Mouse (Mus musculus) spleen, postnatal 14 days (tissue): ENCODE measurements around the gene Gpr135.
A peak's percentile ranks its signal among the peaks of the same experiment; 100 is the strongest.

Experiments
- DNase-seq, 2 experiments: peaks; one replicate each; pipeline ENCODE4 v3.0.0; 2021 to 2022; ENCODE audit warnings: low spot score in 2 of 2

The Gpr135 gene

GRCm38 (mm10) chr12:72070327-72071269 lies at the start of gene Gpr135:
TSS of gene Gpr135 (minus strand) at chr12:72071125.
- peak; percentile 41 to 68 for DNase-seq

DNA sequence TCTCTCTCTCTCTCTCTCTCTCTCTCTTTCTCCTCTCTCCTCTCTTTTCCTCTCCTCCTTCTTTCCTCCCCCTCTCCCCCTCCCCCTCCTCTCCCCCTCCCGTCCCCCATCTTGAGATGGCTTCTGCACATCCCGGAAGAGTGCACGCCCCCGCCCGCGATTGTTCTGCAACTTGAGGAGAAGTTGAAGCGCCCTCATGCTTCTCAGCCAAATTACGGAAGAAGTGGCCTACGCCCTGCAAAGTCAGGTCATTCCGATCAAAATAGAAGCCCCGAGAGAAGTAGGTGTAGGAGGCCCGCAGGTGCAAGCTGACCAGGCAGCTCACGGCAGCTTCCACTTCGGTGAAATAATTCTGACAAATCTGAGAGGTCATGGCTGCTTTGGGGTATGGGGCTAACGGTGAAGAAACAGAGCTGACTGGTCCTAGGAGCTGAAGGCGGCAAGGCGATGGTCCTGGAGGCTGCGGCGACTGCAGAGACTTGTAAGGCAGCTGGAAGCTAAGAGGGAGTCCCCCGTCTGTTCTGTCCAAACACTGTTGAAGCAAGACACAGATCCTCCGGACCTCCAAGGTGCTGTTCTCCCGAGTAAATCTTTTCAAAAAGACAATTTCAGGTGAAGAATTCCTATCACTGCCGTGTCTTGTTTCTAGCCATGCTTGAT lies 44.9 kb upstream of the Gpr135 start:
- DNase-seq: no peak

DNA sequence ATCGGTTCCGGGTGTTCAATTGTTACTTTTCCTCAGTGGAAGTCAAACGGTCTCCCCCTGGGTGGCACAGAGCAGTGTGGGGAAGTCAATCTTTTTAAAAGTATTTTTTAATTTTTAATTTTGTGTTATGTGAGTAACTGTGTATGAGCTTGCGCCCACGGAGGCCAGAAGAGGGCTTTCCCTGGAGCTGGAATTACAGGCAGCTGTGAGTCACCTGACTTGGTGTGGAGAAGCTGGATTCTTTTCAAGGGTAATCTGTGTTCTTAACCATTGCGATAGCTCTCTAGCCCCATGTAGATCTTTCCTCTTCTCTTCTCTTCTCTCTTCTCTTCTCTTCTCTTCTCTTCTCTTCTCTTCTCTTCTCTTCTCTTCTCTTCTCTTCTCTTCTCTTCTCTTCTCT lies 44.2 kb upstream of the Gpr135 start:
- no peak for DNase-seq

DNA sequence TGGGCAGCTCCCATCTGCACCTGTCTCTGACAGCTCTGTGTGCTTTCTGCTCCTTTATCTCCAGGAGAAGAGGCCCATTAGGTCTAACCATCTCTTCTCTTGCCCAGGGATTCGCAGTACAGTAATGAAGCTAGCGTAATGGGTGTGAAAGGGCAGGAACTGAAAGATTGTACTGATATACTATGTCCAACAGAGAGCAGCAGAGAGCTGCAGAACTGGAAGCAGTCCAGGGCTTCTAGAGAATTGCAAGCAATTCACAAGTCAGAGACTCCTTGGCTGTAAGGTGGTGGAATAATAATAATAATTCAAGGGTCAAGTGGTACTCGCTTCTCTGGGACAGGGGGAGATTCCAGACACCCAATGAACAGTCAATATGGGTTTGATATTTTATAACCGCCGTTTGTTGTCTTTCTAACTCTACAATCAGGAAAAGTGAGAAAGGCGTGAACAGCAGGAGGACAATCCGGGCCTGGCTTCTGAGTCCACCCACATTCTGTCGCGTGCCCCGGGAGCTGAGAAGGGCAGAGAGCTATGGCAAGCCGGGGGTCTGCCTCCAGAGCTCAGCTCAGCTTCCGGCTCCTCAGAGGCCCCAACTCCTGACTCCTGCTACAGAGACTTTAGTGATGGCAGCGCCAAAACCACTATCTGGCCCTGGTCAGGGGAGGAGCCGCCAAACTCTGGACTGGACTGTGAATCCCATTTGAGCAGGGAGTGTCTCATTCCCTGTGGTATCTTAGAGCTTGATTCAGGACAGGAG lies 33.8 kb upstream of the Gpr135 start:
- DNase-seq: no peak

- DNase-seq: no peak
These were observed 33.1 kb upstream of the Gpr135 start for GRCm38 (mm10) chr12:72104027-72104426.

GRCm38 (mm10) chr12:72102776-72103175 lies 31.9 kb upstream of the Gpr135 start:
- DNase-seq: no peak

GRCm38 (mm10) chr12:72096966-72097365 lies 26.0 kb upstream of the Gpr135 start:
- DNase-seq: no peak

GRCm38 (mm10) chr12:72089802-72090201 lies 18.9 kb upstream of the Gpr135 start:
- DNase-seq: no peak

GRCm38 (mm10) chr12:72086166-72086825 lies 15.4 kb upstream of the Gpr135 start:
- DNase-seq: no peak

DNA sequence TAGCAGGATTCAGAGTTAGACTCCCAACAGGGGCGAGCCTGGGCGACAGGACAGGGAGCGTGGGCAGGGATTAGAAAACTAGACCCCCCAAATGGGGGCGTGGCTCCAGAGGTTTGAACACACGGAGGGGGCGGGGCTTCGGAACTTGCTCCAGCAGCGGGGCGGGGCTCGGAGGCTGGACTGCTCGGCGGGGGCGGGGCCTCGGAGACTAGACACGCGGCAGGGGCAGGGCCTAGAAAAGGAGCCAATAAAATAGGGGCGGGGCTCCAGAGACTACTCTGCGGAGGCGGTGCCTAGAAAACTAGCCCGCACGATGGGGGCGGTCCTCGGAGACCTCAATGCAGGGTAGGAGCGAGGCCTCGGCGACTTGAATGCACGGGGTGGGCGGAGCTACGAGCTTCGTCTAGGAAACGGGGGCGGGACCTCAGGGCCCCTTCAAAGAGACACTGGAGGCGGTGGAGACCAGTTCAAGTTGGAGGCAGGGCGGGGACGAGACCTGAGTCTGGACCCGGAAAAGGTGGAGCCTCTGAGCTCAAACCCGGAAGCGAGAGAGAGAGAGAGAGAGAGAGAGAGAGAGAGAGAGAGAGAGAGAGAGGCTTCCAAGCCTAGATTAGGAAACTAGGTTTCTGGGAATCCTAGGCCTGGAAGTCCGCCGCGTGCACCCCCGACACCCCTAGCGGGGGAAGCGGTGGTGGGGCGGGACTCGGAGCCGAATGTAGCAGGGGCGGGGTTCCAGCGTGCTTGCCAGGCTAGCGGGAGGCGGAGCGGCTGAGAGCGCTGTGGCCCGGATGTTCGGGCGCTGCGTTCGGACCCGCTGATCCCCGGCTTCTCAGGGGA lies 14.6 kb upstream of the Gpr135 start, which contains the start of the genes L3hypdh and Jkamp:
L3hypdh (minus strand) TSS at position 111 of the 837 bp plus-strand sequence.
Jkamp (plus strand) TSS at position 261 of the 837 bp plus-strand sequence.
- DNase-seq: peak; percentile 93 to 96

DNA sequence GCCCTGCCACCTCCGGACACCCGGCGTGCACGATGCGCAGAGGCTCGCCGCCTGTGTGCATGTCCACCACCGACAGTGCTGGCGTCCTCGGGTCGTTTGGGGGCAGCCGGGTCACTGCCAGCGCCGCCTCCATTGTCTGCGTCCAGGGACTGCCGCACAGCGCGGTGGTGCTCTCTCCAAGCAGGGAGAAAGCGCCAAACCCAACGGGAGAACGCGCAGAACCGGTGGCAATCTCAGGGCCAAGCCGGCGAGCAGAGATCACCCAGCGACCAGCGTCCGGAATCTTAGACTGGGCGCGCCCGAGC lies 14.1 kb upstream of the Gpr135 start:
- DNase-seq: no peak

DNA sequence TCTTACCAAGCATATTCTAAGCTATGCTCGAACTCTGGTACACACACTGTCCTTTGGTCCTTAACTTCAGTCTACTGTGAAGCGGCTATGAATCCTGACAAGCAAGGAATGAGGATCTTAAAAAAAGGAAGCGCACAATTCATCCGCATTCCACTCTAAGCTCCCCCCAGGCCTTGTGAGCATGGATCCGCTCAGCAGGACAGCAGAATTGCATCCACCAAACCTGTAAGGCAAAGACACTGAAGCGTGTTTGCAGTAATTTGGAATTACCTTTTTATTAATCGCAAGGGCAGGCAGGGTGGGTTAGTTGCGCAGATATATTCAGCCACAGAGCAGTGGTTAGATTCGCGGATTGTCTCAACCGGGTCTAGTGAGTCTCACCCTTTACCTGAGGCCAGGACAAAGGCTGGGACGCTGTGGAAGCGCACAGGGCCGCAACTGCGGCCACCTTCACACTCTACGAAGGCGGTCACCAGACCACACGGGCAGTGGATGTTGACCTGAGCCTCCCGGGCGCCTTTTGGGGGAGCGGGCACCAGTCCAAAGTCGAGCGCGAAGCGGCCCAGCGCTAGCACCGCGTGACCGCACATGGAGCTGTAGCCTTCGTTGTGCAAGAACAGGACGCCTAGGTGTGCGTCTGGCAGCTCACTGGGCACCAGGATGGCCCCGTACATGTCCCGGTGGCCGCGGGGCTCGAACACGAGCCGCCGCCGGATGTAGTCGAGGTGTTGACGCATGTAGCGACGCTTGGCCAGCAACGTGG lies 13.5 kb upstream of the Gpr135 start:
- DNase-seq: peak in 1 of 2 experiments; percentile 8

DNA sequence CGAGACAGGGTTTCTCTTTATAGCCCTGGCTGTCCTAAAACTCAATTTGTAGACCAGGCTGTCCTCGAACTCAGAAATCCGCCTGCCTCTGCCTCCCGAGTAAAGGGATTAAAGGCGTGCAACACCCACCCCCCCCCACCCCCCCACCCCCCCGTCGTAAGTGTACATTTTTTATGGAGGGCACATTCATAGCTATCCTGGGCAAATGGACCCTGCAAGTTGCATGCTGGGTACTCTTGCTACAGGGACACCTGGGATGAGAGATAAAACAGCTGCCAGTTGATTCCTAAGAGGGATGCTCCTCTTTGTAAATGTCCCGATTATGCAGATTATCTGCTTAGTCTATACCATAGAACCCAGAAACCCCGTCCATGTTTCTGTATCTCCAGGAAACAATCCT lies 12.3 kb upstream of the Gpr135 start:
- DNase-seq: no peak

DNA sequence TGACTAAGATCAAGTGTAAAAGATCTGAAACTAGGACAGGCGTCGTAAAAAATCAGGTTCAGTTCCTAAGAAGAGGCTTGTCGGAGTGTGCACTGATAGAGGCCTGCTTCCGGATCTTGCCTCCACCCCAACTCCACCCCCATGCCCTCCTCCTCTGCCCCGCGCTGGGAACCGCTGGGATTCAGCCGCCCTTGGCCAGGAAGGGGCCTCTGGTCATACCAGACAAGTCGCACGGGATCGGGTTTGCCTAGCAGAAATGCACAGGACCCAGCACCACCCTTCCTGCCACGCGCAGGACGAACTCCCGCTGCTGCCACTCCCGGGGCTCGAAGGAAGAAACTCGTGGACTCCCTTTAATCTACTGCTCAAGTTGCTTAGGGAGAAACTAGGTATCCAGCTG lies 11.4 kb upstream of the Gpr135 start:
- DNase-seq: no peak

GRCm38 (mm10) chr12:72081961-72082360 lies 11.0 kb upstream of the Gpr135 start:
- no peak for DNase-seq

DNA sequence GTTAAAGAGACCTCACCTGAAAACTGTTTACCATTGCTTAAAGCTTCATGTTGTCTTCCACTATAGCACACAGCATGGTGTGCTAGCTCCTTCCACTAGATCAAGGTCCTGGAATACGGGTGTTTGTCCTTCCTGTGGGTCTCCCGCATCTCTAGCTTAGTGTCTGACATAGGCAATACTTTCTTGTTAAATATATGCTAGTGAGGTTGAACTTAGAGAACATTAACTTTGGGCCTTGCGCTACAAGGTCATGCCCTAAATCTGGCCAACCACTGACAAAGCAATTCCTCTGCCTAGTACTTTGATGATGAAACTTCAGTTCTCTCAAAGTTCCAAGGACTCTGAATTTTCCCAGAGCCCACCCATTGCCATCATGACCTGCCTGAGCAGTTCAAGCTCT lies 7.3 kb upstream of the Gpr135 start:
- no peak for DNase-seq

DNA sequence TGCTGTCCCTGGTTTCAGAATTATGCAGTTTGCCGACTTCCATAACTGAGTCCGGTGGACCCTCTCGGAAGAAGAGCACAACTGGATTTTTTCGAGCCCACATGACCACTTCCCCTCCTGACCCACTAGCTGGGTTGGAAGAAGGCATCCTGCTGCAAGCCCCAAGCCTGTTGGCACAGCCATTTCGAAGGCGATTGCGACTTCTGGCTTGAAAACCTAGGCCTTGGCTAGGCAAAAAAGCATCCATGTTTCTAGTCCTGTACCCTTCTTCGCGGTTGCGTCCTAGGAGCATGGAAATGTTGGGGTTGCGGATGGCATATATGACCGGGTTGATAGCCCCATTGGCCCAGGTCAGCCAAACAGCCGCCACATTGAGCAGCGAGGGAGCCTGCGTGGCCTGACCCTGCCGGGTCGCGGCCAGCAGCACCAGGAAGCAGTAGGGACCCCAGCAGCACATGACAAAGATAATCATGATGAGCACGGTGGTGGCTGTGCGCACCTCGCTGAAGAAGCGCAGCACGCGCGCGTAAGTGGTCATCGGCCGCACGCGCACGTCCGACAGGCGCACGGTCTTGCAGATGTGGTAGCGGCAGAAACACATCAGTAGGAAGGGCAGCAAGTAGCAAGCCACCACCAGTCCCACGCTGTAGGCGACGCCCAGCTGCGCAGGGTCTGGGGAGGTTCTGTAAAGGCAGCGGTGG lies 1.1 kb downstream of the Gpr135 start:
- DNase-seq: no peak

DNA sequence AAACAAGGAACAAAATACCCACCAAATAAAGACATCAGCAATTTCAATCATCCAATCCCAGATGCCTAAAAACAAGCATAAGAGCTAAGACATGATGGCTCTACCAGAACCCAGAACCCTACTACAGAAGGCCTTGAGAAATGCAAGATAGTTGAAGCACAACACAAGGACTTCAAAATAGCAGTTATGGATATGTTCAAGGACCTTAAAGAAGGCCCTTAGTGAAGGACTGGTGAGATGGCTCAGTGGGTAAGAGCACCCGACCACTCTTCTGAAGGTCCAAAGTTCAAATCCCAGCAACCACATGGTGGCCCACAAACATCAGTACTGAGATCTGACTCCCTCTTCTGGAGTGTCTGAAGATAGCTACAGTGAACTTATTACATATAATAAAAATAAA lies 13.1 kb downstream of the Gpr135 start:
- no peak for DNase-seq

DNA sequence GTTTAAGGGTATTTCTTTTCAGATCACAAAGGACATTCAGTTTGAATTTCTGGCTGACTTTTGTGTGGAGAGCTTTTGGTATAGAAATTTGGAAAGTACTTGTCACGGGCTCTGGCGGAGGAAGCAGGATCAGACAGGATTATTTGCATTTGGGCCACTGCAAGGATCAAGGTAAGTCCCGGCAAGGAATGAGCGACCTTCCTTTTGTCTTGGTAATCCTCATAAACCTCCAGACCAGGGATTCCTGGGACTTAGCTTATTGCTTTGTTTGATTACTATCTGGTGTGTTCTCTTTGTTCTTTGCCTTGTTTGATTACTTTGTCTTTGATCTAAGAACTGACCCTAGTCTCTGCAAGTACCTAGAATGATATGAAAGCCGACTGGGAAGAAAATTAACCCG lies 17.1 kb downstream of the Gpr135 start:
- DNase-seq: no peak
